ENCODE assay signal across 8 mouse cellular contexts in genomic region chr3:149088621-149089128, GRCm38 (mm10).
A peak's percentile ranks its signal among the peaks of the same experiment; 100 is the strongest.
DNase-seq lines count a peak whose midpoint lies in the region; ATAC-seq lines count a peak whose summit lies in the region.

No protein-coding gene starts in this region.

- peaks cover 46% of the 10 kb centered on the region for H3K4me1 ChIP-seq in forebrain, embryonic 12.5 days
- peaks cover 25% of the 10 kb centered on the region for H3K4me1 ChIP-seq in intestine, embryonic 16.5 days (ENCODE audit: control insufficient read depth, insufficient read depth, low read length)

- peak; percentile 73 for ATAC-seq in forebrain, embryonic 12.5 days (ENCODE audit: low FRiP score)
- peak; percentile 32; the same call in 1 of the 2 replicates for ATAC-seq in intestine, embryonic 16.5 days

- WGBS in forebrain, embryonic 12.5 days, result 2% methylated on average over 16 of the region's 16 CpGs
- 15% methylated on average over 16 of the region's 16 CpGs for WGBS in intestine, embryonic 16.5 days

- peak overlapping the region; percentile 59 for H3K4me2 ChIP-seq in forebrain, embryonic 12.5 days
- peak overlapping the region; percentile 41 for H3K4me2 ChIP-seq in intestine, embryonic 16.5 days (ENCODE audit: low read depth, low read length)

- peak overlapping the region; percentile 31 for H3K4me3 ChIP-seq in forebrain, embryonic 12.5 days (replicated peaks)
- peak overlapping the region; percentile 24 for H3K4me3 ChIP-seq in intestine, embryonic 16.5 days (ENCODE audit: low read length)

- DNase-seq in kidney, adult 11 months, result peak; percentile 12
- no peak for DNase-seq in kidney, postnatal 14 days
- peak; percentile 48 for DNase-seq in mesoderm, embryonic 11.5 days (ENCODE audit: low read depth, low spot score)
- DNase-seq in natural killer cell, adult 2 months (ENCODE audit: low spot score in 2 of 2), result no peak
- DNase-seq in c-Kit-positive CD71-positive TER-119-positive erythroid progenitor cells, embryonic 14.5 days (ENCODE audit: low spot score), result no peak
- no peak for DNase-seq in adrenal gland, adult 8-10 months

- H3K9ac ChIP-seq in forebrain, embryonic 12.5 days, result peak overlapping the region; percentile 29; the same call in 1 of the 2 replicates
- H3K9ac ChIP-seq in intestine, embryonic 16.5 days (ENCODE audit: low read depth, low read length), result peak overlapping the region; percentile 59

- H3K27ac ChIP-seq in forebrain, embryonic 12.5 days, result no peak overlapping the region
- 0 out of 2 replicates have a peak overlapping the region, but pooled peaks have one; percentile 15 for H3K27ac ChIP-seq in intestine, embryonic 16.5 days (ENCODE audit: low read length)

- peaks cover 18% of the 10 kb centered on the region for H3K27me3 ChIP-seq in forebrain, embryonic 12.5 days
- H3K27me3 ChIP-seq in intestine, embryonic 16.5 days (replicated peaks; ENCODE audit: control insufficient read depth, insufficient read depth, low read length), result no peaks in the 10 kb centered on the region

- no peaks in the 10 kb centered on the region for H3K36me3 ChIP-seq in forebrain, embryonic 12.5 days (replicated peaks)
- no peaks in the 10 kb centered on the region for H3K36me3 ChIP-seq in intestine, embryonic 16.5 days (ENCODE audit: control insufficient read depth, insufficient read depth, low read length)

- no peaks in the 10 kb centered on the region for H3K9me3 ChIP-seq in forebrain, embryonic 12.5 days
- H3K9me3 ChIP-seq in intestine, embryonic 16.5 days (ENCODE audit: control insufficient read depth, low read length), result no peaks in the 10 kb centered on the region

Comparison
In these comparisons a context has a peak if more than half of its experiments do, and no peak if none do; other contexts are left out.
1. DNase-seq: peak in kidney, adult 11 months (single experiment) and mesoderm, embryonic 11.5 days (single experiment); none in kidney, postnatal 14 days (single experiment), natural killer cell, adult 2 months (0 of 2), c-Kit-positive CD71-positive TER-119-positive erythroid progenitor cells, embryonic 14.5 days (single experiment) and adrenal gland, adult 8-10 months (single experiment).